Mouse (Mus musculus) cerebellum, adult 11-12 months (tissue): ENCODE results near the gene Ccdc141.

Source experiments
- DNase-seq: peaks from one replicate; pipeline ENCODE4 v3.0.0; 2022

Gene Ccdc141

DNA sequence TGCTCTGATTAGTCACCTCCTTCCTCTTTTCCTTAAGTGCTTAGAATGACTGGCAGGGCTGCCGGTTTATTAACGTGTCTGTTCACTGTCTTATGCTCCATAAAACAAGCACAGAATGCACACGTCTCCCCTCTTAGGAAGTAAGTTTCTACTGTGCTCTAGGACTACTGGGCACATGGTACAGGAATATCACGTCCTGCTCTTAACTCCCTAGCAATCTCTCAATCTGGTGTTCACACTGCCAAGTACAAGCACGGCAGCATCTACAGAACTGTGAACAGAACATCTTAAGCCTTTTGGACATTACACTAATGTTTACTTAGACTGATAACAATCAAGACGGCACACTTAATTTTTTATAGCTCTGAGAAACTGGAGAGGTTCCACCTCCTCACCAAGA lies 52.3 kb downstream of the Ccdc141 start:
- DNase-seq: no peak

DNA sequence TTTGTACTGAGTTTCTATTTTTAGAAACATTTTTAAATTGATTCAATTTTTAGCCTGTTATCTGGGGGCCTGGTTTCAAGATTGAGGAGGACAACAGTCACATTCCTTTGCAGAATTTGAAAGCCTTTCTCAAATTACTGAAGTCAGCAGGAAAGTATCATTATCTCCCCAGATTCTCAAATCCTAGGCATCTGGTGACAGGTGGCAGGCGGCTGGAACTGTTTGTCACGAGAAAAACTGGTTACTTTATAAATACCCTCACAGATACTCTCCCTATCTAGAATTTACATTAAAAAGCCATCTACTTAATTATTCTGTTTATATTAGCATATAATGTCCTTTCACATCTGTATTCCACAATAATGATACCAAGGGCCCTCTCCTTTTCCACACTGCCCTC lies 56.1 kb downstream of the Ccdc141 start:
- no peak for DNase-seq

DNA sequence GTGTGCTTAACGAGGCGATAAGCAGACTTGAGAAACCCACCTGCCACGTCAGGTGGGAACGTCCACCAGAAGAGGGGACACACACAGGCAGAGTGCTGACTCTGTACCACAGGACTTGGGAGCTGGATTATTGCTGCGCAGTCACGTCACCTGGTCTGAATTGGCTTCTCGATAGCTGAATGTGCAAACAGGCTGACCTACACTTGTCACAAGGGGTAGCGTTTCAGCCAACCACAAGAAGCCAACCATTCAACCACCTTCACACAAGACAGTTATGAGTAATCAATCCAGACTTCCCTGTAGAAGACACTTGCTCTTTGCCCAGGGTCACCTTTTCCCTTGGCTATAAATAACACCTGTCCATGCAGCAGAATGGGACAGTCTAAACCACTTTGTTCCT lies 56.6 kb downstream of the Ccdc141 start:
- DNase-seq: no peak

DNA sequence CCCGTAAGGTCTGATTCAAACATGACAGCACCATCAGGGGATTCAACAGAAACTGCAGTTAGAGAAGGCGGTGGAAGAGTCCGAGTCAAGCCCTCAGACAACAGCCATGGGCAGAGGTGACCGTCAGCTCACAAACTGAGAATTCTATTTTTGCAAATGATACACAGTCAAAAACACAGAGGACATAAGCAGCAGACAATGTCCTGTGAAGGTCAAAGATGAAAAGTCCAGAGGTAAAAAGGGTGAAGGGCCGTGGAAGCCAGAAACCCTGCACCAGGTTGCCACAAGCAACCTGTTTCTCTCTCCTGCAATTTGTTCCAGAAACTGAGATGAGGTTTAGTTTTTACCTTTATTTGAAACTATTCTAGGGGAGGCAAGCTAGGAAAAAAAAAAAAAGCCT lies 57.4 kb downstream of the Ccdc141 start:
- no peak for DNase-seq

DNA sequence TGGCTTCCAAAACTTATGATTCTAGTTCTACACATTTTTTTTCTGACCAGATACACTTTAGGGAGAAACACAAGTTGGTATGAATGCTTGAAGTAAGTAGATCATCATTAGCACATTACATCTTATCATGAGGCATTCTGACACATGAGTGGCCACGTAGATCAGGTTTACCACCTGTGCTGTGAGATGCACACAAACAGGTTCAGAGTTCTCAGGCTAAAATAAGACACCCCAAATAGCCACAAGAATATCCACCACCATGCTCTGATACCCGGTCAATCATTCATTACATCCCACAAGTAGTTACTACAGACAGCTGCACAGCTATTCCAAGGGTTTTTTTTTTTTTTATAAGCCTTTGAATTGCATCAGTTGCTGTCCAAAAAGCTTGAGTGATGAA lies 59.3 kb downstream of the Ccdc141 start:
- DNase-seq: no peak

DNA sequence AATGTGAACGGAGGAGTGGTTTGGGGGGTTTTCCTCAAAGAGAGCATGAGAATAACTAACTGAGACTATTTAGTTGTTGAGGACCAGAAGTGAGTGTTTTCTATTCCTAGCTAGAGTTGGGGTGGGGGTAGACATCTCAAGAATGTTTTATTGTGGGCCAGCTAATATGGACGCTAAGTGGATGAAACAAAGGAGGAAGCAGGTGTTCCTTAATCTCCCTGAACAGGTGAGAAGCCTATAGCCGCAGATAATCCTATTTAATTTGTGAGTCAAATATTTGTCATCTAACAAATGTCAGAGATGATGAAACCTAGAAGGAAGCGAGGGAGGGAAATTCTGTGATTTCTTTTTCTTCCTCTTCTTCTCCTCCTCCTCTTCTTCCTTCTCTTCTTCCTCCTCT lies 60.1 kb downstream of the Ccdc141 start:
- DNase-seq: no peak

DNA sequence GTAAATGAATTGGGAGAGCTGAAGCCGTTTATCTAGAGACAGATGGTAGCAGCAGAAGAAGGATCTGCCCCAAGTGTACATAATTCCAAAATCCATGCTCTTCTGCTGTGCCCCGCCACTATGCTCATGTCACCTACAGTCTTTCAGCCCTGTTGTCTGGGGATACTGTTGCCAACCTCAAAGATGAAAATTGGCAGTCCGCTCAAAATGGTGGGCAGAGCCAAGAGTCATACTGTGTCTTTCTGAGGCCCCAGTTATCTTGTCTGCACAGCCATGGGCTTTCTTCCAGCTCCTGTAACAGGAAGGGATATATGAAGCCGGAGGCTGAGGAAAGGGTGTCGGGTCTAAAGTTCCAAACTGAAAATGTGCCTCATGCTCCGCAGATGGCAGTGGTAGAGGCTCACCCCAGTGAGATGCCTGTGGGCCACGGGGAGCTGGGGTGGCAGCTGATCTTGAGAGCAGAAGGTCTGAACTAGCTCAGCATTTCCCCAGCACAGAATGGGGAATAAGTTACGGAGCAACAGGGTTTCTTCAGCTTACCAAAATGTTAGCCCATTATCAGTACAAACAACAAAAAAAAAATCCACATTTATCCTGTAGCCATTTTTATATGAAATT lies 60.8 kb downstream of the Ccdc141 start:
- peak; percentile 93 for DNase-seq

DNA sequence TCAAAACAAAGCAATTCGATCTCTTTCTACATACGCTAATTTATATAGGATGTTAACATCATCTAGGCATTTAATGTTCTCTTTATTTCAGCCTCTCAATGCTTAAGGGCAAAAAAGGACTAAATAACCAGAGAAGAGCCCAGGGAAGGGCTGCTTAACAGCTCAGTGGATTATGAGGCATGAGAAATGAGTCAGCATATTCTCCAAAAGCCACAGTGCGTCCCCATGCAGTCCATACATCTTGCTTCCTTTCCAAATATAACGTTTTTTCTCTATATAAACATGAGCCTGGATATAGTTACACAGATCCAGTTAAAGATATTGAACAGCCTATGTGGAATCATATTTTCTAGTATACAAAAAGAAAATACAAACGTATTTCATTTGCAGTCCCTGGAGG lies 61.9 kb downstream of the Ccdc141 start:
- no peak for DNase-seq

DNA sequence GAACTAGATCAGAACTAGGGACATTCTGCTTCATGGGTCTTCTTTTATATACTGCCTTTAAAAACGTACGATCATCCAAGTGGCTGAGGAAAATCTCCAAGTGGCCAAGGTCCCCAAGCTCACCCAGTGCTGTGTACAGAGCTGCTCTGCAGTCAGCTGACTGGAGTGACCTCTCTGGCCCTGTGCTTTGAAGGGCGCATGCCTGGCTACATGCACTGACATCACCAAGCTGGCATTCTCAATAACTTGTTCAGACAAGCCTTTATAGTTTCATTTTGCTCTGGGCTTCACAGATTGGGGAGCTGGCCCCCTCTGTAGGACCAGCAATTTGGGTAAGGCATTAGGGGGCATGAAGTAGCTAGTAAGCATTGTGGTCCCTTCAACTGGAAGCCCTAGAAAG lies 64.3 kb downstream of the Ccdc141 start:
- DNase-seq: no peak

DNA sequence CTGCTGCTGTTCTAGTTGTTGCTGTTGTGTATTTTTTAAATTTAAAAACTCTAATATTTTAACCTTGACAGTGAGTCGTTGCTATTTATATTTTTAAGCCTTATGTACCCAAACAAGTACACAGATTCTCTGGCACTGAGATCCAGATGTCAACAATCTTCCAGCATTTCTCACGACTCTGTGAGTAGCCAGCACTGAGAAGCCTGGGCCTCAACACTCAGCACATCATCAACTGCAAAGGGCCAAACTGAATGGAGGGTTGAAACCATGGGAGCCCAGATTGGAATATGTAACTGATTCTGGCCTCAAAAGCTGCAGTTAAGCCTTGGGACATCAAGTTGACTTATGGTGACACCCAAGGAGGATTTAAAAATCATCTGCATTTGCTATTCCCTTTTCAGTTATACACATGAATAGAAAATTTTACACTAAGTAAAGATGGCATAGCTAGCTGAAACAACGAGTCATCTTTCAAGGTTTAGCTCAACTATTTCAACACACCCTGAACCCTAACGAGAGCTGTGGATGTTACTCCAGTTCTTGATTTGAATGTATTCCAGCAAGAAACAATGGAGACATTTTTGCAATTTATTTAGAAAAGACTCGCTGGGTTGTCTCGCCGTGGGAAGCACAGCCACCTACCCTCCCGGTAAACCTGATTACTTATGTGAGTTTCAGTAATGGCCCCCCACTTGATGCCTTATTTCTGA lies 65.3 kb downstream of the Ccdc141 start:
- DNase-seq: no peak

DNA sequence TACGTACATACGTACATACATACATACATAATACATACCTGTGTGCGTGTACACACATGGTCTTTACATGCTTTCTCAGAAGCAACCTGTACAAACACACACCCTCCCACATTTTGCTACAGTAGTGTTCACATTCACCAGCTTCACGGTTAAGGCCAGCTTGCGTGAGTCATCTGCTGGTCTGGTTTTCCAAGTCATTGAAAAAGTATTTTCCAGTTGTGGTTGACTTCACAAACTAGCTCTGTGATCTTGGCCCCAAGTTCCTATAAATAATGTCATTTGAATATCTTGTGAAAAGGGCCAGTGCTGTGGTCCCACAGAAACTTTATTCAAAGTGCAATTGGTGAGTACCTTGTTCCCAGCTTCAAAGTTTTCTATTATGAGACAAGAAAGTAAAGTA lies 67.9 kb downstream of the Ccdc141 start:
- DNase-seq: no peak

DNA sequence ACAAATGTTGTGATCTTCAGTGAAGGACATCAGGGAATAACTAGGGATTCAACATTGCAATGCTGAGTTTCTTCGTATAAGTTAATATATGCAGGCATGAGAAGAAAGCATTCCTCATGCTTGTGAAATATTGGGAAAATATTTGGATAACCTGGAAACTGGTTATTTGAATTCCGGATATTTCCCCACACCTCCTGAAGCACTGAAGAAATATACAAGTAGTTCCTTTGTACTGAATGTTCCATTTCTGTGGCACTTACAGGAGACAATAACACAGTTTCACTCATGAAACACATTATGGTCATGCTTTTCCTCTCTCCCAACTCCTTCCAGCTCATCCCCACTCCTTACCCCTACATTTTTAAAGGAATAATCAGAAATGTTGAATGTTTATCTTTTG lies 70.6 kb downstream of the Ccdc141 start:
- no peak for DNase-seq

DNA sequence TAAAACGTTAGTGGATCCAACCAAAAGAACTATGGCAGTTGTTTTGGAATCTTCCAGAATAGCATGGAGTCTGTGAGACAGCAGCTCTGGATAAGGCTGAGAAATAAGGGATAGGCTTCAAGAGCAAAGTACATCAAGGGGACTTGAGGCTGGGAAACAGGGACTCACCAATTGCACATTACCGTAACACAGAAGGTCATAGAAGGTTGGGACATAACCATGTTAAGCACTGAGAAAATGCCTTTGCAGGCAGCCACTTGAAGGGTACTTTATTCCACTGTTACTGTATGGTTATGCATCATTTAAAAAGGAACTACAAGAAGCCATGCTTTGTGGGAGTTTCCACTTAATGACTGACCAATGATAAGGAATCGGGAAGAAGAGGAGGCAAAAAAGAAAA lies 71.7 kb downstream of the Ccdc141 start:
- DNase-seq: no peak

DNA sequence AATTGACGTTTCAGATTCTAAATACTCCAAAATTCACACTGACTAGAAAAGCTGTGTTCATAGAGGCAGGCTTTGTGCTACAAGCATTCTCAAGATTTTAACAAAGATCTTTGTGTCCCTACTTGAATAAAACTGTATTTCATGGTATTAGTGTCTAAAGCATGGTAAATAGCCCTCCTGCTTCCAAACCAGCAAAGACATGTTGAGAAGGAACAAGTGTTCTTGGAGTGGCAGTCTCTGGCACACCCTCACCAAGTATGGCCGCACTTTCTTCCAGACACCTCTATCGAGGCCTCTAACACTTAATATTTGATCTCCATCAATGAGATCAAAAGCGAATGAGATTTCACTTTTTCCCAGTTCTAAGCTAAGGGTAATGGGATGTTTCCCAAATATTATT lies 78.7 kb downstream of the Ccdc141 start:
- DNase-seq: no peak

DNA sequence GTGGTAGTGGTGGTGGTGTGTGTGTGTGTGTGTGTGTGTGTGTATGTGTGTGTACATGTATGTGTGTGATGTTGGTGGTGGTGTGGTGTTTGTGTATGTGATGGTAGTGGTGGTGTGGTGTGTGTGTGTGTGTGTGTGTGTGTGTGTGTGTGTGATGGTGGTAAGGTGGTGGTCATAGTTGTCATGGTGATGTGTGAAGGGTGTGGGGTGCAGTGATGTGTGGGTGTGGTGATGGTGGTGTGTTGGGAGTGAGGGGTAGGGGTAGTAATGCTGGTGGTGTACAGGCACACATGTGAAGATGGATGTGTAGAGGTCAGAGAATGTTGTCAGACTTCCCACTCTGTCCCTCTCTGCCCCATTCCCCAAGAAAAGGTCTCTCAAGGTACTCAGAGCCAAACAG lies 85.1 kb downstream of the Ccdc141 start:
- DNase-seq: no peak

DNA sequence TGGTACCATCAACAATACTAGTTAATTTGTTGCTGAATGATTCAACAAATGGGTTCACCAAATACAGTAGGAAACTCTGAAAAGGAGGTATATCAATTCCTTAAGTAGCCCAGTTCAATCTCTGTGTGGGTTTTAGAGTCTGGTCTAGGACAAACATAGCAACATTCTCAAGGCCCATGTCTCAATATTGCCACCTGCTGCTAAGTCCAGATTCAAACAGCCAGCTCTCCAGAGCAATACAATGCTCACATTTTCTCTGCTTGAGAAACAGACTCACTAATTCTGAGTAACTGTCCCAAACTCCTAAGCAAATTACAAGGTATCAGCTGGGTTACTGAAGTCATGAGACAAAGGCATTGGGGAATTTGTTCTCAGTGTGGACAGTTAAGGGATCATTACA lies 85.8 kb downstream of the Ccdc141 start:
- no peak for DNase-seq

DNA sequence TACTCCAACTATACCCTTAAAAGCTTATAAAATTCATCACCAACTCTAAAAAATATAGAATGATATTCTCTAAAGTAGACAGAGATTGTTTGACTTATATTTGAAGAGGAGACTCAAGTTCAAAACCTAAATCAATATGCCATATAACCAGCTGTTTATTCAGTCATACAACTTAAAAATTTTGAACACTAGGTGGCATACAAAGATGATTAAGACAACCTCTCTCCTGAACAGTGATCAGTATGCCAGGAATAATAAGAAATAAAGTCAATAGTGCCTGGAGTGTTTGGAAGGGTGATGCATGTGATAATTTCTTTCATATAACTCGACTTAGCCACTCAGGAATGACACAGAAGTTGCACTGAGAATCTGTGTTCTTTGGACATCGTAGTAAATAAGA lies 89.3 kb downstream of the Ccdc141 start:
- DNase-seq: no peak

DNA sequence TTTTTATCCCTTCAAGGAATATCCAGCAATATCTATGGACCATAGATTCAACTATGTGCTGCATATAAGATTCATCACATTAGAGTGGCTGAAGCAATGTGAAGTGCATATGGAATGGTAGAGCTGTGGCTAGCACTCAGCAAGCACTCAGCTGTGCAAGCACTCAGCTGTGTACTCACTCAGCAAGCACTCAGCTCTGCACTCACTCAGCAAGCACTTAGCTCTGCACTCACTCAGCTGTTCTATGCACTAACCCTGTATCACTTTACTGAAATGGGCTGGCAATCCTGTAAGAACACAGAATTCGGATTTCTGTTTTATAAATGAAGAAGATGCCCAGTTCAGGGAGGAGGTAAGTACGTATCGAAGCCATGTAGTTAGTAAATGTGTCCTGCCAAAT lies 89.8 kb downstream of the Ccdc141 start:
- DNase-seq: no peak

DNA sequence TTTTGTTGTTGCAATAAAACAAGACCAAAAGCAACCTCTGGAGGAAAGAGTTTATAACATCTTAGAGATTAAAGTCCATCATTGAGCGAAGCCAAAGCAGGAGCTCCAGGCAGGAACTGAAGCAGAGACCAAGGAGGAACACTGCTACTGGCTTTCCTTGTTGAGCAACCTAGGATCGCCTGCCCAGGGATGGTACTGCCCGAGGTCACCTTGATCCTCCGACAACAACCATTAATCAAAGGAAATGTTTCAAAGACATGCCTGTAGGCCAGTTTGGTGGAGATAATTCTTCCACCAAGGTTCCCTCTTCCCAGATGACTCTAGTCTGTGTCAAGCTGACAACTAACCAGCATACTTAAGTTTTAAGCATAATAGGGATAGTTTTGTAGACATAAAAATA lies 91.7 kb downstream of the Ccdc141 start:
- no peak for DNase-seq

DNA sequence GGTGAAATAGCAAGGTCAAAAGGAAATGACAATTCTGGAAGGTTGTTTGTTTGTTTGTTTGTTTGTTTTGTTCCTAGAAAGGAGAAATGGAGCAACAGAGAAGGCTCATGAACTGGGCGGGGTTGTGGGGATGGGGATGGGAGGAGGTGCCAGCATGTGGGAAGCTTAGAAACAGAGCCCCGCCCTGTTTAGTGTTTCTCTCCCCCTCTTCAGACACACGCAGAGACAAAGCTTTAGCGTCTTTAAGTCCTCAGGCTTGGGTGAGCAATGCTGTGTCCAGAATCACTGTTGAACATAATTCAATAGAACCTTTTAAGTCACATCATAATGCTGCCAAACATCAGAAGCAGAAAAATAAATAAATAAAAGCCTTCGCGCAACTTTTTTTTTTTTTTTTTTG lies 96.1 kb downstream of the Ccdc141 start:
- no peak for DNase-seq

DNA sequence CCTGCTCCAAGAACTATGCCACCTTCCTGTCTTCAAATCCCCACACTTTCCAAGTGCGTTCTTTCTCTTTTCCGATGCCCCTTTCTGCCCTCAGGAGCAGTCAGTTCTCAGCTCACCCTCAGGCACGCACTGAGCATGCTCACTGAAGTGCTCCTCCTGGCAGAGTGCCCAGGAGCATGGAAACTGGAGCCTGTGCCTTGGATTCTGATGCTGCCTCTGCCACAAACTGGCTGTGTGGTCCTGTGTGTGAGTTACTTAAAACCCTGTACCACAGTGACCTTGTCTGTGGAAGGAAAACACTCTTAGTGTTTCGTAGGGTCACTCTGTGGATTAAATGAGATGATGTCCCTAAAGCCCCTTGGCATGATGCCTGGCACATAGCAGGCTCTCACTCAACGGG lies 96.5 kb downstream of the Ccdc141 start:
- peak; percentile 24 for DNase-seq

DNA sequence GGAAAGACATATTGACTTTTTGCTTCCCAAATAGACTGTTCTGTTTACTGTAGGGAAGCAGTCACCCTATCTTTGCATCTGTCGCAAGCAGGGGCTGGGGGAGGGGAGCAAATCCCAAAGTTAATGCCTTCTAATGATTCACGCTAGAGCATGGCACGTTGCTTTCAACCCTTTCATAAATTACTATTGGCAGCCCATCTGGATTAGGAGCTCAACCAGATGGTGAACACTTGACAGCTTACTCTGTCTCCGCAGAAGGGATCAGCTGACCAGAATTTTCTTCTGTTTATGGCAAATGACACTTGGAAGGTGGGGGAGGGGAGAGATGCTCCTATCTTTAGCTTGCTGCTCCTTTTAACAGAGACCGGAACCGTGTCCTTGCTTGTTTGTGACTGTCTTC lies 105.1 kb downstream of the Ccdc141 start:
- DNase-seq: no peak

DNA sequence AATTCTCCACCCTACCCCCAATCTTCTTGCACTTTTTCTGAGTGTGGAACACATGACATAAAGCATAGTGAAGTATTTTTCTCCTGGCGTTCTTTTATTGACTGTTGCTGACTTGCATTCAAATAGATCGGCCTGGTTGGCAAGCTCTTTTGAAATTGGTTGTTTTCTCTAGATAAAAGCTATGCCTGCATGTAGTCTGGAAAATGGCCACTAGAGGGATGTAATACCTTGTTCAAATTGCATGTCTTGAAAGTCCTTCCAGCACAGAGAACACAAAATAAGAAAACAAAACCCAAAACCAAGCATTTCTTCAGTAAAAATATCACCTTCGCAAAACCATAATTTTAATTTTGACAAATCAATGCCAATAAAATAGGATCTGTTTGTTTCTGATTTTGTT lies 108.6 kb downstream of the Ccdc141 start:
- DNase-seq: no peak

DNA sequence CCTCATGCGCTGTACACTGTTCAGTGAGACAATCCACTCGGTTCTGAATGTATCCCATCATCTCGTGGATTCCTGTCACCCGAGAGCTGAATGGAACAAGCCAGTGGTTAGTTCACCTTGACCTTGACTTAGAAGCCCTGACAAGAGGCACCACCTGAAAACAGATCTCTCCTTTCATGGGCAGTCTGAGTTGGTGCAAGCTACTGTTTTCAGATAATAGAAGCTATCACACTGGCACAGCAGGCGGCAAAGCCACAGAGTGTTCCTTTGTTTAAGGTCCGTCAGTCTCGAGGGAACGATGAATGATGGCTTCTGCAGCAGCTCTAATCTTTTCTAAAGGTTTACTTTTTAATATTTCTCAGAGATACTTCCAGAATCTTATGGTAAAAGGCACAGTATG lies 110.8 kb downstream of the Ccdc141 start:
- no peak for DNase-seq

DNA sequence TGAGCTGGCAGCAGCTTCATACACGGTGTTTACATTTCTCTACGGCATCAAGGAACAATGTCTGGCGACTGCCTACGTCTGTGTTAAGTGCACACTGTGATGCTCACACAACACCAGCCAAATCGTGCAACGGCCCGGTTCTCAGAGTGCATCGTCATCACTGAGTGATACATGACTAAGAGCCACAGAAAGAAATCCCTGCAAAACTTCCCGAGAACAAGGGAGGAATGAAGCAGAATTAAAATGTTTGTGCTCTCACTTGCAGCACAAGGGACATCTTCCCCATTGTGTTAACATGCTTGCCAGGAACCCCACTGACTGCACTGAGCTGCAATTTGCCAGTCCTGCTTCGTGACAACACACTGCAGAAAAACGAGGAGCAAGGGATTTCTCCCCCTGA lies 114.1 kb downstream of the Ccdc141 start:
- DNase-seq: no peak
